Mouse (Mus musculus) liver, postnatal 0 days (tissue): ENCODE measurements around the gene Dnajc16.
"Not testable (repeated sequence)": the region's sequence is repeated elsewhere in the genome, so short reads cannot be mapped to it uniquely, and the experiment has no call there.

Experiments
- CTCF ChIP-seq: sonication (generic); IDR thresholded peaks from 2 replicates; pipeline ENCODE4 v1.5.1; 2016; ENCODE audit warnings: antibody characterized with exemption, low read depth
- EP300 ChIP-seq: IDR thresholded peaks from 2 replicates; pipeline ENCODE4 v1.6.1; 2016; ENCODE audit warnings: antibody characterized with exemption, low read depth, mild to moderate bottlenecking

DNA sequence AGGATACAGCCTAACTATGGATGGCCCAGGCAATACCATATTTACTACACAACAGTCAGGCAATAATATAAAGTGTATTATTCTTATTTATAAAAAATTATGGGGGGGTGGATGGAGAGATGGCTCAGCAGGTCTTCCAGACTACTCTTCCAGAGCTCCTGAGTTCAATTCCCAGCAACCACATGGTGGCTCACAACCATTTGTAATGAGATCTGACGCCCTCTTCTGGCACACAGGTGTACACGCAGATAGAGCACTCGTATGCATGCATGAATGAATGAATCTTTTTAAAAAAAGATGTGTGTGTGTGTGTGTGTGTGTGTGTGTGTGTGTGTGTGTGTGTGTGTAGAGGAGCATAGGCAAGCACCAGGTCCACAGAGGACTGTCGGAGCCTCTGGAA, 17.7 kb downstream of the Dnajc16 start:
- peak; percentile 41; the same call in 1 of the 2 replicates for TF ChIP-seq CTCF
- not testable (repeated sequence) for TF ChIP-seq EP300
